Mouse (Mus musculus) spleen, postnatal 0 days (tissue): Measurements from ENCODE around the gene Fam240a. TPM values are rescaled to one million over a fixed set of nuclear protein-coding genes. Genes with fewer than 3 reads are reported as not detected.

ENCODE experiments used
- polyA plus RNA-seq: library from polyadenylated mRNA; unstranded; fragments of >200 nt; fragmentation: Nextera tagmentation; extraction: Ambion mirVana; gene quantifications from 2 replicates; pipeline ENCODE4 v1.2.1, GENCODE M21; 2015

Gene Fam240a
- not detected in 2 replicates for polyA plus RNA-seq

DNA sequence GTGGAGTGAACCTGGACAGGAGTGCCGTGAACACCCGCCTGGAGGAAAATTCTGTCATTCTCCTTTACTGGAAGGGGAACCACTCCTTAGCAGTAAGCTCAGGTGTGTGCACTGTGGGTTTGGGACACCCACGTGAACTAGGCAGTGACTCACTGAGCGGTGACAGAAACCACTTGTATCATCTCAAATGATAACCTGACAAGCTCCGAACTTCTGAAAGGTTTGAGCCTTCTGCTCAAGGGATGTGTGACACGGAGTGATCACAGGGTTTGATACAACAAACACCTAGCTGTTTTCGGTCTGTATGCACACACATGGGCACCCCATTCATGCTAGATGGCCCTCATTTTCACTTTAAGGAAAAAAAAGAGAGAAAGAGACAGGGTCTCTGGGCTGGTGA is at the start of gene Fam240a:
Gene Fam240a (minus strand): TSS at position 76 of the 400 bp plus-strand sequence.

DNA sequence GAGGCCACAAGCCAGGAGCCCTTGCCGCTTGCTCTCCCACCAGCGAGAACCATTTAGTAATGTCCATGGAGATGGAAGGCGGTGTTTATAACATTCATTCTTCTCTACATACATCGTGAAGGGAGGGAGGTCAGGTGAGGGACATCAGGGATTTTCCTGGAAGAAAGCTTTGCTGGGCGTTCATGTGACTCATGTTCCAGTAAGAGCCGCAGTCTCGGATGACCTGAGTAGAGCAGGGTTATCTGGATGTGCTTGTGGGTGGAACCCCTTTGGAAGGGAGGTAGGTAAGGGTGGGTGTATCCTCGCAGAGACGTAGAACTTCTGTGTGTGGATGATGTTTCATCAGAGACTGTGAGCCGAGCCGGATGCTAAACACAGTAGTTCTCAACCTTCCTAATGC is 34.7 kb upstream of the Fam240a start, which contains the start of gene Lrrc2:
Gene Lrrc2 (plus strand): TSS at position 149 of the 400 bp plus-strand sequence.

DNA sequence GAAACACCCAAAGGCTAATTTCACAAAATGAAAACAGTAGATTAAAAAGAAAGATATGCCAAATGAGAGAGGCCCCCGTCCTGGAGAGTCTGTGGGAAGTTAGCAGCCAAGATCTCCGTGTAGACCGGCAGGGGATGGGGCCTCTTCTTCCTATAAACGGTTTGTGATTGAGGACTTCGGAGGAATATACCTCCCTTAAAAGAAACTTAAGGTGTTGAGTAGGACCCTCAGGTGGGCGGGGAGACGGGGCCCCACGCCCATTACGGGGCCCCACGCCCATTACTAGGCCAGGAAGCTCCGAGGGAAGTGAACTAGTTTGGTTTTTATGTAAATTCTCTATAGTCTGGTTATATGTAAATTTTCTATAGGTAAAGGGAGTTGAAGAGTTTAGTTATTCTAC is 29.3 kb upstream of the Fam240a start, which contains the start of gene Tdgf1:
Gene Tdgf1 (minus strand): TSS at position 233 of the 400 bp plus-strand sequence.

DNA sequence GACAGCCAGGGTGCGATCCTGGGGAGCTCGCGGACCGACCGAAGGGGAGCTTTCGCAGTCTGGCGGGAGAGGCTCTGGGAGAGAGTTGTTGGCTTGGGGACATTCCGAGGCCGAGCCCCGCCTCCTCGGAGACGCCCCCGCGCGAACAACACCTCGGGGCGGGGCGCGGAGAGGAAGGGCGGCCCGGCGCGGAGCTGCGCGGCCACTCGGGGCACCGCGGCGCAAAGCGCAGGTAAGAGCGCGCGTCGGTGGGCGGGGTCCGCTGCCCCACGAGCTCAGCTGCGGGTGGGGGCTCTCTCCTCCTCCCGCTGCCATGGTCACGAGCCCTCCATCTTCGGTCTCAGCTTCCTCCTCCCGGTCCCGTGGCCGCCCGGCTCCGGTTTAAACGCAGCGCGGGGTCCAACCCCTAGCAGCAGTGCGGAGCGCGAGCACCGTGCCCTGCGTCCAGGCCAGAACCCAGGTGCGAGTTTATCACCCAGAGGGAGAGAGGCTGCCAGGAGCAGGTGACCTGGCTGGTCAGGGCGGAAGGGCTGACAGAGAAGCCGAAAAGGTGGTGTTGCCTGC is 36.6 kb downstream of the Fam240a start, which contains the start of gene Tmie:
Gene Tmie (minus strand): TSS at position 116 of the 564 bp plus-strand sequence.

DNA sequence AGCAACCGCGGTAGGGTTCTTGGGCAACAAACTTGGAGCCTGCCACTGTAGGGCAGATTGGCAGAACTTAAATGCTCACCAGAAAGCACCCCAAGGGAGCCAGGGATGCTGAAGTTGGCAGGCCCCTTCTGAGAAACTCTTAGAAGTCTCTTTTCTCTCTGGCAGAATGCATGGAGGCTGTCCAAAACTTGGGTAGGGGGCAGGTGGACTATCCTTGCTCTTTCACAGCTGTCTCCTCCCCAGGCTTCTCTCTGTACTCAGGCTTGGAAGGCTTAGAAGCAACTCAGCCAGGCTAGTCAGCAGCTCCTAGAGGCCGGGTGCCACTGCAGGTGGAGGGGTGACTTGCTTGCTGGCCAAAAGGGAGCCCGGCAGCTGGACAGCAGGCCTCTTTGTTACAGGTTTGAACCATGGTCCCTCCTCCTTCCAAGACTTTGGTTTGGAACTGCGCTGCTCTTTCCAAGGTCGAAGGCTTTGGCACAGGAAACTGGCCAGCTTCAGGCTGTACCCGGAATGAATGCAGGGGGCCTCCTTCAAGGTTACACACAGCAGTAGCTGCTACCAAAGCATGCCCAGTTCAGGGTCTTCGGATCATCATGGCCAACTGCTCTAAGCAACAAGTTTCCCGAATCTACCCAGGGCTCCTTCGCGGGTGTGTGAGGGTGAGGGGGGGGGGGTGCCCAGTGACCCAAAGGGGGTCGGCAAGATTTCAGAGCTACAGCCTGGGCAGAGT is 37.3 kb downstream of the Fam240a start, which contains the start of gene Als2cl:
Gene Als2cl (plus strand): TSS at position 680 of the 730 bp plus-strand sequence.

Other genes with a start within 250 kb of the Fam240a start
- 0.17 TPM in 1 of 2 replicates, not detected in the other for gene Myl3, start 175.0 kb downstream of the Fam240a start, polyA plus RNA-seq
- gene Pth1r, start 169.7 kb downstream of the Fam240a start, polyA plus RNA-seq = 10.2 and 12.6 TPM in 2 replicates
- not detected in 2 replicates for gene Prss42, start 118.7 kb downstream of the Fam240a start, polyA plus RNA-seq
- not detected in 2 replicates for gene Prss44, start 102.9 kb downstream of the Fam240a start, polyA plus RNA-seq
- not detected in 2 replicates for gene Prss43, start 90.2 kb downstream of the Fam240a start, polyA plus RNA-seq
- not detected in 2 replicates for gene Prss45, start 82.3 kb downstream of the Fam240a start, polyA plus RNA-seq
- not detected in 2 replicates for gene Prss46, start 72.4 kb downstream of the Fam240a start, polyA plus RNA-seq
- gene Prss50, start 58.9 kb downstream of the Fam240a start, polyA plus RNA-seq = 34.7 and 38.5 TPM in 2 replicates
- 1.5 and 1.6 TPM in 2 replicates for gene Als2cl, start 37.0 kb downstream of the Fam240a start, polyA plus RNA-seq
- gene Tmie, start 36.7 kb downstream of the Fam240a start, polyA plus RNA-seq = 0.46 and 0.53 TPM in 2 replicates
- 0.08 TPM in 1 of 2 replicates, not detected in the other for gene Tdgf1, start 29.3 kb upstream of the Fam240a start, polyA plus RNA-seq
- gene Lrrc2, start 34.7 kb upstream of the Fam240a start, polyA plus RNA-seq = 0.05 and 0.11 TPM in 2 replicates
- gene Rtp3, start 73.7 kb upstream of the Fam240a start, polyA plus RNA-seq = 0.49 and 0.51 TPM in 2 replicates
- 228 and 346 TPM in 2 replicates for gene Ltf, start 102.4 kb upstream of the Fam240a start, polyA plus RNA-seq
- gene Ccrl2, start 140.7 kb upstream of the Fam240a start, polyA plus RNA-seq = 11.3 and 15.1 TPM in 2 replicates
- gene Lrrfip2, start 200.7 kb upstream of the Fam240a start, polyA plus RNA-seq = 21.2 and 25.8 TPM in 2 replicates